Mouse (Mus musculus) heart, adult 2 months (tissue): ENCODE results near the gene Myo7a. TPM values are rescaled to one million over a fixed set of nuclear protein-coding genes. Genes with fewer than 3 reads are reported as not detected.

ENCODE experiments used
- DNase-seq, 2 experiments: peaks; one replicate each; pipeline ENCODE4 v3.0.0; 2021
- H3K27ac ChIP-seq: fragments of 200-600 bp; 2 replicates; pipeline ENCODE4 v1.8.1; 2022
- H3K27me3 ChIP-seq: fragments of 200-500 bp; 2 replicates; pipeline ENCODE4 v1.6.1; 2012; ENCODE audit warnings: mild to moderate bottlenecking, low read length, inconsistent platforms, mixed read lengths; ENCODE audit not compliant: control insufficient read depth, insufficient read depth
- H3K36me3 ChIP-seq: fragments of 200-500 bp; 2 replicates; pipeline ENCODE4 v1.6.1; 2012; ENCODE audit warnings: low read length, inconsistent platforms; ENCODE audit not compliant: control insufficient read depth, insufficient read depth
- H3K4me1 ChIP-seq: fragments of 200-500 bp; 2 replicates; pipeline ENCODE4 v1.6.1; 2011; ENCODE audit warnings: low read length; ENCODE audit not compliant: control insufficient read depth, insufficient read depth
- H3K4me3 ChIP-seq: fragments of 200-600 bp; 2 replicates; pipeline ENCODE4 v1.8.1; 2022
- H3K79me2 ChIP-seq: fragments of 200-500 bp; replicated peaks from 2 replicates; pipeline ENCODE4 v1.6.1; 2012; ENCODE audit warnings: mild to moderate bottlenecking, inconsistent platforms, low read length, moderate library complexity, mixed read lengths; ENCODE audit not compliant: control insufficient read depth, insufficient read depth
- H3K9ac ChIP-seq: fragments of 200-500 bp; 2 replicates; pipeline ENCODE4 v1.6.1; 2012; ENCODE audit warnings: low read depth, mild to moderate bottlenecking, control low read depth, inconsistent platforms, low read length, mixed read lengths
- CTCF ChIP-seq: fragments of 200-600 bp; IDR thresholded peaks from 2 replicates; pipeline ENCODE4 v1.8.1; 2022; ENCODE audit warnings: antibody characterized with exemption, mild to moderate bottlenecking, moderate library complexity
- EP300 ChIP-seq: fragments of 200-500 bp; IDR thresholded peaks from 2 replicates; pipeline ENCODE4 v1.6.1; 2011; ENCODE audit warnings: low read depth, low read length, control low read depth; ENCODE audit not compliant: insufficient read depth
- POLR2A ChIP-seq: fragments of 200-500 bp; IDR thresholded peaks from 2 replicates; pipeline ENCODE4 v1.6.1; 2011; ENCODE audit warnings: mild to moderate bottlenecking, low read depth, low read length, control low read depth; ENCODE audit not compliant: insufficient read depth
- WGBS: fragments of 180-500 bp; shearing (Covaris S2); methylation state at CpG from one replicate; pipeline ENCODE4 v1.1.7; 2018; 5-methylcytosine and 5-hydroxymethylcytosine counted together
- intact Hi-C: fragments of 180-260 bp; cut with DNase I; formaldehyde crosslinking; loops from one replicate; pipeline ENCODE4 v1.15.1; 2025
- polyA plus RNA-seq: library from polyadenylated mRNA; depleted of rRNA; stranded (reverse); fragments of >200 nt; gene quantifications from 2 replicates; pipeline ENCODE4 v1.2.3, GENCODE M21; 2012
- total RNA-seq, 2 experiments: library from RNA; stranded (reverse); gene quantifications; 2 replicates each; pipeline ENCODE4 v1.2.3; 2021

Myo7a gene
- total and polyA plus RNA-seq, 3 experiments: 4.5 to 7.1 (median 5.9) TPM

DNA sequence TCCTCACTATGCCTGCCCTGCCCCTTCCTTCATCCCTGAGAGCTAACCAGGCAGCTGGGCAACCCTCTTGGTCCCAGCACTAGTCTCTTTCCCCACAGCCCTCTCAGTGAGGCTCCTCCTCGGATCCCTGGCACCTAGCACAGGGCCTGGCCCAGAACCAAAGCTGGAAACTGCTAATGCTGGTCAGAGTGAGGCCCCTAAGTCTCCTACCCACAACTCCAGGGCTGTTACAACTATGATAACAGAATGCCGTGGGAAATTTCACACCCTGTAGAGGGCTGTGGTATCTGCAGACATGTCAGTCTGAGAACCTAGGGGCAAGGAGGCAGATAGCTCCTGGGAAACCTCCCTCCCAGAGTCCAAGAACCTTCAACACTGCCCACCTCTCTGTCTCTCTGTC, 21.3 kb upstream of the Myo7a start:
- WGBS: 36% methylated on average over 2 of the region's 2 CpGs
- Histone ChIP-seq H3K27ac (no peak overlapping the region), H3K36me3 (no peaks in the 10 kb centered on the region), H3K79me2 (no peaks in the 10 kb centered on the region), H3K4me1 (no peaks in the 10 kb centered on the region), H3K27me3 (no peaks in the 10 kb centered on the region), H3K9ac (no peak overlapping the region), H3K4me3 (no peak overlapping the region)
- TF ChIP-seq EP300 (no peak), CTCF (no peak), POLR2A (no peak)
- DNase-seq: no peak
- intact Hi-C loops: no loop called here

DNA sequence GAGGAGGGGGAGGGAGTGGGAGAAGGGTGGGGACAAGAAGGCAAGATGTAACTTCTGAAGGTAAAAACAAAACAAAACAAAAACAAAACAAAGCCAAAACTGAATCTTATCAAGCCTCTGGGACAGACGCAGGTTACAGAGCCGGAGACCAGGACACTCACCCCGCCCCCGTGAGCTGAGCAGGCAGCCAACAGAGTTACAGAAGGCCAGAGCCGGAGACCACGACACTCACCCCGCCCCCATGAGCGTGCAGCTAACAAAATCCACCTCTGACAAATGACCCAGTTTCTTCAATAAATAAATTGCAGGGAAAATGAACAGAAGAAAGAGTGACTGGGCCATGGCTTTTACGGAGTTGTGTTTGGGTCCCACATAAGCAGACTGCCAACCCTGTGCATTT, 19.9 kb upstream of the Myo7a start:
- H3K27ac ChIP-seq: no peak overlapping the region
- intact Hi-C loops: no loop called here

DNA sequence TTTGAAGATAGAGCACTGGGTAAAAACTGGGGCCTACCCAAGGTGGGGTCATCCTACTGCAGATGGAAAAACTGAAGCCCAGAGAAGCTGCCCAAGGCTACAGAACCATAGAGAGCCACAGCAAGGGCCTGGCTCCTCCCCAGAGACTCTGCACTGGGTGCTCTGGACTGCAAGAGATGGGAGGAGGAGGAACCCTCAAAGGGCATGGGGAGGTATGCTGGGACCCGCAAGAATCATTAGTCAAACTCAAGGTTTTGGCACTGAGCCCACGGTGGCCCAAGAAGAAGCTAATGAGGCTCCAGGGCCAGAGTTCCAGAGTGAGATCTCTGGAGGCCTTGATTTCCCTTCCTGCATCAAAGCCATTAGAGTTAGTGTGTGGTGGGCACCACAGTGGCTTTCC, 18.7 kb upstream of the Myo7a start:
- DNase-seq: no peak
- H3K36me3 ChIP-seq: no peaks in the 10 kb centered on the region
- 75% methylated on average over 2 of the region's 2 CpGs for WGBS
- H3K79me2 ChIP-seq: no peaks in the 10 kb centered on the region
- no peaks in the 10 kb centered on the region for H3K27me3 ChIP-seq
- no peak overlapping the region for H3K9ac ChIP-seq
- H3K27ac ChIP-seq: no peak overlapping the region
- no peak for TF ChIP-seq POLR2A
- no peak for TF ChIP-seq CTCF
- no peak for TF ChIP-seq EP300
- intact Hi-C loops: no loop called here
- H3K4me3 ChIP-seq: no peak overlapping the region
- H3K4me1 ChIP-seq: no peaks in the 10 kb centered on the region

More for the DNA sequence above, 19.9 kb upstream of the Myo7a start:
- TF ChIP-seq POLR2A: no peak
- TF ChIP-seq EP300: no peak
- TF ChIP-seq CTCF: no peak
- DNase-seq: no peak
- 31% methylated on average over 9 of the region's 9 CpGs for WGBS
- no peak overlapping the region for H3K9ac ChIP-seq
- H3K4me3 ChIP-seq: no peak overlapping the region
- H3K79me2 ChIP-seq: no peaks in the 10 kb centered on the region
- no peaks in the 10 kb centered on the region for H3K36me3 ChIP-seq
- H3K27me3 ChIP-seq: no peaks in the 10 kb centered on the region
- no peaks in the 10 kb centered on the region for H3K4me1 ChIP-seq

DNA sequence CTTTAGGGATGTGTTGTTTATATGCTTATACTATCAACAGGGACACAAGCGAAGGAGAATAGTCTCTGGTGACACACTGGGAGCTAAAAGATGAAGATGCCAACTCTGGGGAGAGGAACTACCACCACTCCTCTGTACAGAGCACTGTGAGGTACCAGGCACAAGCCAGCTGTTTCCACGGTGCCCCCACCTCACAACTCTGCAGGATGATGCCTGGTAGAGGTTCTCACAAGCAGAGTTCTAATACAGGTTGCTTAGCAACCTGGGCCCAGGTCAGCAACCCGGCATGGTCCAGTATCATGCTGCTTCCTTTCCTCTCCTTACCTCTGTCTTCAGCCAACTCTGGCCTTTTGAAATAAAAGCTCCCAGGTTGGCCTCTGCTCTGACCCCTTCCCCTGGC, 18.3 kb upstream of the Myo7a start:
- no peaks in the 10 kb centered on the region for H3K4me1 ChIP-seq
- no peak overlapping the region for H3K27ac ChIP-seq
- H3K36me3 ChIP-seq: no peaks in the 10 kb centered on the region
- TF ChIP-seq EP300 (no peak), POLR2A (no peak), CTCF (no peak)
- WGBS: 59% methylated on average over 3 of the region's 3 CpGs
- no peaks in the 10 kb centered on the region for H3K27me3 ChIP-seq
- DNase-seq: no peak
- no peaks in the 10 kb centered on the region for H3K79me2 ChIP-seq
- H3K9ac ChIP-seq: no peak overlapping the region
- H3K4me3 ChIP-seq: no peak overlapping the region
- intact Hi-C loops: no loop called here

DNA sequence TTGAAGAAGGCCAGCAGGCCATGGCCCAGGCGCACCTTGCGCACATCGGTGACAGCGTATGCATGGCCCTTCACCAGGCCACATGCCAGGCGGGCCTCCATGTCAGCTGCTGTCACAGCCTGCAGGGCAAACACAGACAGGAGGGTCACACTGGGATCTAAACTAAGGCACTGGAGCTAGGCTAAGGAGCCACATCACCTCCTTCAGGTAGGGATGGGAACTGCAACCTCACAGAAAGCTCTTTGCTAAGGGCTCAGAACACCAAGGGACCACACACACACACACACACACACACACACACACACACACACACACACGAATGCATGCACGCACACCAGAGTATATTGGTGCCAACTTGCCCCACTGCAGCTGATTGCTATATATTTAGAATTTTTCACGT, 12.4 kb upstream of the Myo7a start:
- WGBS: 97% methylated on average over 8 of the region's 8 CpGs
- Histone ChIP-seq H3K79me2 (no peaks in the 10 kb centered on the region), H3K4me3 (no peak overlapping the region), H3K9ac (no peak overlapping the region), H3K36me3 (no peaks in the 10 kb centered on the region), H3K27me3 (no peaks in the 10 kb centered on the region), H3K27ac (no peak overlapping the region), H3K4me1 (no peaks in the 10 kb centered on the region)
- intact Hi-C loops: no loop called here
- DNase-seq: no peak
- TF ChIP-seq POLR2A (no peak), EP300 (no peak), CTCF (no peak)

DNA sequence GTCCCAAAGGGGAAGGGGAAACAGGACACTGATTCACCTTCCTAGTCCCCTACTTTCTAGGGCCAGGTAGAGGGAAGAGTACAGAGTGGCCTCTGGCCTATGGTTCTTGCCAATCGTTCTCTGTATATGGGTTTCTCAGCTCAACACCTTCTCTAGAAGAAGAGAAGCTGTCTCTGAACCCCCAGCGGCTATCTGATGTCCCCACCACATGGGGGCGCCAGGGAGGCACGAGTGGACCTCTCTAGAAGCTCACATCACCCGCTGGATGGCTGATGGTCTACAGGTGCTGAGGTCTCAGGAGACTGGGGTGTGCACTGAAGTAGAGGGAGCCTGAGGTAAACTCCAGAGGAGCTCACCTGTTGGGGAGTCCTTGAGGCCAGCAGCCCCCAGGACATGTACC, 6.1 kb upstream of the Myo7a start:
- no peaks in the 10 kb centered on the region for H3K36me3 ChIP-seq
- peak; percentile 47 for TF ChIP-seq CTCF
- TF ChIP-seq EP300: no peak
- no peaks in the 10 kb centered on the region; the same call in 1 of the 2 replicates for H3K4me1 ChIP-seq
- H3K27me3 ChIP-seq: no peaks in the 10 kb centered on the region
- H3K9ac ChIP-seq: no peak overlapping the region
- intact Hi-C loops: no loop called here
- H3K4me3 ChIP-seq: no peak overlapping the region
- DNase-seq: no peak
- no peaks in the 10 kb centered on the region for H3K79me2 ChIP-seq
- H3K27ac ChIP-seq: no peak overlapping the region
- 43% methylated on average over 5 of the region's 5 CpGs for WGBS

DNA sequence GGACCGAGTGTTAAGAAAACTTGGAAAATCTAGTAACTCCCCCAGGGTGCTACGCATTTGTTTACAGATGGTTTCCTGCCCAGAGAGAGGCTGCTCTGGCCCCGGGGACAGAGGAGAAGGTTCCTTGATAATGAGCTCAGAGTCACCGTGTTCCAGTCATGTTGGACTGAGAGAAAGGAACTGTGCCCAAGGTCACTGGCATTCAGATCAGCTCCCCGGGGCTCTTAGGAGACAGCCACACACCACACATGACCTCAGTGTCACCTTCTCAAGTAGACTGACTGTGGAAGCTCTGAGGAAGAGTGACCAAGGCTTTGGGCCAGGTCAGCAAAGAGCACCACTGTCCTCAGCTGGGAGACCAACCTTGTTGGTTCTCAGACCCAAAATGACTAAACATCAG, 5.4 kb upstream of the Myo7a start:
- no peak for DNase-seq
- H3K4me3 ChIP-seq: no peak overlapping the region
- peaks cover 2% of the 10 kb centered on the region for H3K4me1 ChIP-seq
- intact Hi-C loops: no loop called here
- no peak for TF ChIP-seq EP300
- no peak for TF ChIP-seq CTCF
- no peak for TF ChIP-seq POLR2A
- H3K27me3 ChIP-seq: no peaks in the 10 kb centered on the region
- no peaks in the 10 kb centered on the region for H3K79me2 ChIP-seq
- H3K36me3 ChIP-seq: no peaks in the 10 kb centered on the region
- no peak overlapping the region for H3K9ac ChIP-seq
- 31% methylated on average over 5 of the region's 5 CpGs for WGBS
- H3K27ac ChIP-seq: no peak overlapping the region
